Mouse (Mus musculus): ENCODE data around the gene Actl6b. TPM values are rescaled to one million over a fixed set of nuclear protein-coding genes. Genes with fewer than 3 reads are reported as not detected.
A peak's percentile ranks its signal among the peaks of the same experiment; 100 is the strongest.

The Actl6b gene
- polyA plus RNA-seq, 1 experiment: not detected

DNA sequence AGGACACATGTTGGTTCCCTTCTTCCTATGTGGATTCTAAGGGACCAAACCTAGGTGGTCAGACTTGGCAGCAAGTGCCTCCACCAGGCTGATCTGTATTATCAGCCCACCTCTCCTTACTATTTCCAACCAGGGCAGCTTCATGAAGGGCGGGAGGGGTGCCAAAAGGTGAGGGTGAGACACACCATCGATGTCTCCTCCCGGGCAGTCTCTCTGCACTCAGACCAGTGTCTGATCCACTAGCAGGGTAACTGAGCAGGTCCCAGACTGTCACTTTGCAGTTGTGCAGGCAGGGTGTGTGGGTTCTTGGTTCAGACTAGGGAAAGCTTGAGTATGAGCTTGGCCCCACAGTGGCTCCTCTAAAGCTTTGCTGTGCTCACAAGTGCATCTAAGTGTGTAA lies 38.5 kb upstream of the Actl6b start:
- 84% methylated on average over 3 of the region's 3 CpGs for whole genome bisulfite sequencing
- TF ChIP-seq POLR2A (IDR thresholded peaks at IDR 0.05; ENCODE audit: borderline replicate concordance, control insufficient read depth, low read depth, low read length) (no peak), CTCF (IDR thresholded peaks at IDR 0.05; ENCODE audit: control insufficient read depth, insufficient read depth, low read length) (no peak)
- H3K4me3 ChIP-seq (replicated peaks; ENCODE audit: control insufficient read depth, low read depth, low read length): no peak overlapping the region
- H3K4me1 ChIP-seq (ENCODE audit: control insufficient read depth, insufficient read depth, low read length): no peaks in the 10 kb centered on the region; the same call in 1 of the 2 replicates
- no peak overlapping the region for H3K27ac ChIP-seq (ENCODE audit: control insufficient read depth, insufficient read depth, low read depth, low read length, poor library complexity)

DNA sequence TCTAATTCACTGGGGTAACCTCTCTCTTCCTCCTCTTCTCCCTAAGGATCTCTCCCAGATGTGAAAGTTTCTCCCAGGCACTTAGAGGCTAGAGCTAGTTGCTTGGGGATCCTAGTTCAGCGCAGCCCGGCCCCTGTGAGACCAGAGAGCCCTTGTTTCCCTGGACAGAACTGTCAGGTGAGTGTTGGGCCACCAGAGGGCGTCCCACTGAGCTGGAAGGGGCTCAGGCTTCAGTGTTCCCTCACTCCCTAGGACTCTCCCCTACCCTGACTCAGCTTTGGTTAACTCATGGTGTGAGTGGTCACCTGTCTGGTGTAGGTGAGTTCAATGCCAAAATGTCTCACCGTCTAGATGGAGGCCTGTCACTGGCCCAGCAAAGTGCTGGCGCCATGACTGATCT lies 34.9 kb upstream of the Actl6b start, which contains the start of gene Gigyf1:
Gigyf1 (plus strand) TSS at position 113 of the 400 bp plus-strand sequence.
- H3K4me3 ChIP-seq (replicated peaks; ENCODE audit: control insufficient read depth, low read depth, low read length): no peak within 1 kb of the TSS
- WGBS: 81% methylated on average over 5 of the region's 5 CpGs
- TF ChIP-seq POLR2A (IDR thresholded peaks at IDR 0.05; ENCODE audit: borderline replicate concordance, control insufficient read depth, low read depth, low read length) (no peak), CTCF (IDR thresholded peaks at IDR 0.05; ENCODE audit: control insufficient read depth, insufficient read depth, low read length) (peak; percentile 65)

DNA sequence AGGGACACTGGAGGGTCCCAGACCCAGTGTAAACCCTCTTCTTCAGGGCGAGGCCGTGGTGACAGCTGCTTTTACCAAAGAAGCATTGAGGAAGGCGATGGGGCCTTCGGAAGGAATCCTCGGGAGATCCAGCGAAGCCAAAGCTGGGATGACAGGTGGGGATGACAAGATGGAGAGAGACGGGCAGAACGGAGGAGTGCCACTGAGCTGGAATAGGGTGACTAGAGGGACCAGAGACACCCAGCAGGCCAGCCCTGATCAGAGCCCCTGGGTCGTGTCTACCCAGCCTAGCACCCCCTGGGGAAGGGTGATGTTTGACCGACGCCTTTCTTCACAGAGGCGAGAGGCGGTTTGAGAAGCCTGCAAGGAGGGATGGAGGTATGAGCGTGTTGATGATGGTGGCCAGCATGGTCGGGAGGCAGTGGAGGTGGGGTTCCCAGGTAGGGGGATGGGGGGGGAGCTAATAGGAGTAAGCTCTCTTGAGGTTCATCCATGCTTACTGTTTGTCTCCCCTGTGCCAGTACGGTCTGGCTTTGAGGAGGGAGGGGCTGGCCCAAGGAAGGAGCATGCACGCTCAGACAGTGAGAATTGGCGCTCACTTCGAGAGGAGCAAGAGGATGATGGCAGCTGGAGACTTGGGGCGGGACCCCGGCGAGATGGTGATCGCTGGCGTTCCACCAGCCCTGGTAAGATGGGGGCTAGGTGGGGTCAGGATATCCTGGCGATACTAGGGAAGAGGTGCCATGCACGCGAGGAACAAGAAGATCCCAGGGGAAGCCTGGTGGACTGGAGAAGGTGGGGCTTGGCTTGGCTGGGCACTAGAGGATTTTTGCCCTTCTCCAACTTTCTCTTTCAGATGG lies 33.4 kb upstream of the Actl6b start:
- no peaks in the 10 kb centered on the region for H3K4me1 ChIP-seq (ENCODE audit: control insufficient read depth, insufficient read depth, low read length)
- no peak overlapping the region for H3K4me3 ChIP-seq (replicated peaks; ENCODE audit: control insufficient read depth, low read depth, low read length)
- TF ChIP-seq POLR2A (IDR thresholded peaks at IDR 0.05; ENCODE audit: borderline replicate concordance, control insufficient read depth, low read depth, low read length) (no peak), CTCF (IDR thresholded peaks at IDR 0.05; ENCODE audit: control insufficient read depth, insufficient read depth, low read length) (no peak)
- WGBS: 93% methylated on average over 27 of the region's 27 CpGs
- no peak overlapping the region for H3K27ac ChIP-seq (ENCODE audit: control insufficient read depth, insufficient read depth, low read depth, low read length, poor library complexity)

More for the DNA sequence above, 34.9 kb upstream of the Actl6b start, which contains the start of gene Gigyf1:
- H3K27ac ChIP-seq (ENCODE audit: control insufficient read depth, insufficient read depth, low read depth, low read length, poor library complexity): no peak within 1 kb of the TSS
- H3K4me1 ChIP-seq (ENCODE audit: control insufficient read depth, insufficient read depth, low read length): no peaks in the 10 kb centered on the region

DNA sequence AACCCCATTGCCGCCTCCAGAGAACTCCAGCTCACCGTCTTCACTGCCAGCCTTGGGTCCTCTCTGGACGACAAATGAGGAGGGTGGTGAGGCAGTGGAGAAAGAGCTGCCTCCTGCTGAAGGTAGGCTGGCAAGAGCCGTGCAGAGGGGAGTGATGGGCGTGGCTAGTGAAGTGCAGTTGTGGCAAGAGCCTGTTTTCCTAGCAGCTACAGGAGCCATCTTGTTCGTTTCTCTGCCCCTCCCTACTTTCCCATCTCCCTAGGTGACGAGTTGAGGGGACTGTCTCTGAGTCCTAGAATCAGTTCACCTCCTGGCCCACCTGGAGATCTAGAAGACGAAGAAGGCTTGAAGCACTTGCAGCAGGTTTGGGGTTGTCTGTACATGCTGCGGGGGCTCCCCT lies 31.5 kb upstream of the Actl6b start:
- WGBS: 81% methylated on average over 9 of the region's 9 CpGs
- no peak for TF ChIP-seq CTCF (IDR thresholded peaks at IDR 0.05; ENCODE audit: control insufficient read depth, insufficient read depth, low read length)
- TF ChIP-seq POLR2A (IDR thresholded peaks at IDR 0.05; ENCODE audit: borderline replicate concordance, control insufficient read depth, low read depth, low read length): no peak
- H3K27ac ChIP-seq (ENCODE audit: control insufficient read depth, insufficient read depth, low read depth, low read length, poor library complexity): no peak overlapping the region
- no peaks in the 10 kb centered on the region for H3K4me1 ChIP-seq (ENCODE audit: control insufficient read depth, insufficient read depth, low read length)
- H3K4me3 ChIP-seq (replicated peaks; ENCODE audit: control insufficient read depth, low read depth, low read length): no peak overlapping the region

DNA sequence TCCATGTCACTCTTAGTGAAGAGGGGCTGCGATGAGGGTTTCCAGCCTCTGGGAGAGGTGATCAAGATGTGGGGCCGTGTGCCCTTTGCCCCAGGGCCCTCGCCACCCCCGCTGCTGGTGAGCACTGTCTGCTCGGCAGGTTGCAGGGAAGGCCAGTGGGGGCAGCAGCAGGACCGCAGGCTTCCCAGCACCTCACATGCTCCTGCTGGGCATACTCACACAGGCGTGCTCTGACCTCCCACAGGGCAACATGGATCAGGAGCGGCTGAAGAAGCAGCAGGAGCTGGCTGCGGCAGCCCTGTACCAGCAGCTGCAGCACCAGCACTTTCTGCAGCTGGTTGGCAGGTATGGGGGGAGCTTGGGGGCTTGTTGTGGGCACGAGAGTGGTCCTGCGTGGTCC lies 30.6 kb upstream of the Actl6b start:
- WGBS: 86% methylated on average over 11 of the region's 11 CpGs
- no peak overlapping the region for H3K4me3 ChIP-seq (replicated peaks; ENCODE audit: control insufficient read depth, low read depth, low read length)
- no peak for TF ChIP-seq CTCF (IDR thresholded peaks at IDR 0.05; ENCODE audit: control insufficient read depth, insufficient read depth, low read length)
- no peak for TF ChIP-seq POLR2A (IDR thresholded peaks at IDR 0.05; ENCODE audit: borderline replicate concordance, control insufficient read depth, low read depth, low read length)
- no peak overlapping the region for H3K27ac ChIP-seq (ENCODE audit: control insufficient read depth, insufficient read depth, low read depth, low read length, poor library complexity)
- no peaks in the 10 kb centered on the region for H3K4me1 ChIP-seq (ENCODE audit: control insufficient read depth, insufficient read depth, low read length)

DNA sequence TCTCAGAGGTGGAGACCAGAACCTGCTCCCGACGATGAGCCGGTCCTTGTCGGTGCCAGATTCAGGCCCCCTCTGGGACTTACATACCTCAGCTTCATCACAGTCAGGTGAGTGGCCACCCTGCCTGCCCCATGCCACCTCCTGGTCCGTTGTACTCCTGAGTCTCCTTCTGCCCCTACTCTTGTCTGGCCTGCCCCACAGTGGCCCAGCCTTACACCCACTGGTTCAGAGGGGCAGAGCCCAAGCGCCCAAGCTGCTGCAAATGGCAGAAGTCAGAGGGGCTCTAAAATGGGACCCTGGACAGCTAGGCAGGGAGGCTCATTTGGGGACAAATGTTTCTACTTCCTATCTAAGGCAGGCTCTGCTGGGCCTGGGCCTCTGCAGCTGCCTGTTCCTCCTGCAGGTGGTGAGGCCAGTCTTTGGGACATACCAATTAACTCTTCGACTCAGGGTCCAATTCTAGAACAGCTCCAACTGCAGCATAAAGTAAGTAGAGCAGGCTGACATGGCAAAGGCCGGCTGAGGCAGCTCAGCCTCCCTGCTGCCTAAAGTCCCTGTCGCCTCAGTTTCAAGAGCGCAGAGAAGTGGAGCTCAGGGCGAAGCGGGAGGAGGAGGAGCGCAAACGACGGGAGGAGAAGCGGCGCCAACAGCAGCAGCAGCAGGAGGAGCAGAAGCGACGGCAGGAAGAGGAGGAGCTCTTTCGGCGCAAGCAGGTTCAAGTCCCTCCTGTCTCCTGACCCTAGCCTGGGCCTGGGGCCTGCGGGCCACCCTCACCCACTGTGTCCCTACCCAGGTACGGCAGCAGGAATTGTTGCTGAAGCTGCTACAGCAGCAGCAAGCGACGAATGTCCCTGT lies 29.7 kb upstream of the Actl6b start:
- 90% methylated on average over 25 of the region's 25 CpGs for WGBS
- Histone ChIP-seq H3K4me3 (replicated peaks; ENCODE audit: control insufficient read depth, low read depth, low read length) (no peak overlapping the region), H3K4me1 (ENCODE audit: control insufficient read depth, insufficient read depth, low read length) (no peaks in the 10 kb centered on the region), H3K27ac (ENCODE audit: control insufficient read depth, insufficient read depth, low read depth, low read length, poor library complexity) (no peak overlapping the region; the same call in 1 of the 2 replicates)
- no peak for TF ChIP-seq CTCF (IDR thresholded peaks at IDR 0.05; ENCODE audit: control insufficient read depth, insufficient read depth, low read length)
- TF ChIP-seq POLR2A (IDR thresholded peaks at IDR 0.05; ENCODE audit: borderline replicate concordance, control insufficient read depth, low read depth, low read length): no peak

DNA sequence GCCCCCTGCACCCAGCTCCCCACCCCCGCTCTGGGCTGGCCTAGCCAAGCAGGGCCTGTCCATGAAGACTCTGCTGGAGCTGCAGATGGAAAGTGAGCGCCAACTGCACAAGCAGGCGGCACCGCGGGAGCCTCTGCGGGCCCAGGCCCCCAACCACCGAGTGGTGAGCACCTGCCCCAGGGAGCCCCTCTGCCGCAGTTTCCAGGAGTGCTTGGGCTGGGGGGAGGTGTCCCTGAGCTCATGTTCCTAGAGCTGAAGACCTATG lies 29.1 kb upstream of the Actl6b start:
- Histone ChIP-seq H3K27ac (ENCODE audit: control insufficient read depth, insufficient read depth, low read depth, low read length, poor library complexity) (no peak overlapping the region), H3K4me3 (replicated peaks; ENCODE audit: control insufficient read depth, low read depth, low read length) (no peak overlapping the region), H3K4me1 (ENCODE audit: control insufficient read depth, insufficient read depth, low read length) (no peaks in the 10 kb centered on the region; the same call in 1 of the 2 replicates)
- 93% methylated on average over 8 of the region's 8 CpGs for WGBS
- TF ChIP-seq POLR2A (IDR thresholded peaks at IDR 0.05; ENCODE audit: borderline replicate concordance, control insufficient read depth, low read depth, low read length) (no peak), CTCF (IDR thresholded peaks at IDR 0.05; ENCODE audit: control insufficient read depth, insufficient read depth, low read length) (no peak)

DNA sequence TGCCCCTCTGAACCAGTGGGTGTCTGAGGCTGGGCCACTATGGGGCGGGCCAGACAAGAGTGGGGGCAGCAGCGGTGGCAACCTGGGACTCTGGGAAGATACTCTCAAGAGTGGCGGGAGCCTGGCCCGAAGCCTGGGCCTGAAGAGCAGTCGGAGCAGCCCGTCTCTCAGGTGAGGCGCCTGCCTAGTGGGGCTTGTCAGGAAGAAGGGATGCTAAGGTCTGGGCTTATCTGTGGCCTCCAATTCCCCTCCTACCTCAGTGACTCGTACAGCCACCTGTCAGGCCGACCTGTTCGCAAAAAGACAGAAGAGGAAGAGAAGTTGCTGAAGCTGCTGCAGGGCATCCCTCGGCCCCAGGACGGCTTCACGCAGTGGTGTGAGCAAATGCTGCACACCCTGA lies 28.6 kb upstream of the Actl6b start:
- Histone ChIP-seq H3K27ac (ENCODE audit: control insufficient read depth, insufficient read depth, low read depth, low read length, poor library complexity) (peak overlapping the region; percentile 26; the same call in 1 of the 2 replicates), H3K4me1 (ENCODE audit: control insufficient read depth, insufficient read depth, low read length) (no peaks in the 10 kb centered on the region; the same call in 1 of the 2 replicates), H3K4me3 (replicated peaks; ENCODE audit: control insufficient read depth, low read depth, low read length) (no peak overlapping the region)
- WGBS: 83% methylated on average over 13 of the region's 13 CpGs
- TF ChIP-seq POLR2A (IDR thresholded peaks at IDR 0.05; ENCODE audit: borderline replicate concordance, control insufficient read depth, low read depth, low read length) (no peak), CTCF (IDR thresholded peaks at IDR 0.05; ENCODE audit: control insufficient read depth, insufficient read depth, low read length) (no peak)
